Mouse (Mus musculus): ENCODE results near the gene Cbfa2t2. TPM values are rescaled to one million over a fixed set of nuclear protein-coding genes. Genes with fewer than 3 reads are reported as not detected.

Gene Cbfa2t2
- polyA plus RNA-seq (2014; fragmentation: Illumina TruSeq; extraction: RNeasy Lipid Tissue Mini Kit (QIAGEN cat#74804); ENCODE audit: low read depth, low replicate concordance): 10.8 TPM

GRCm38 (mm10) chr2:154436458-154437190 lies at the start of gene Cbfa2t2:
Cbfa2t2 (plus strand) TSS chr2:154436481.

GRCm38 (mm10) chr2:154407643-154408445 lies 28.4 kb upstream of the Cbfa2t2 start, which contains the start of gene Snta1:
Snta1 (minus strand) TSS chr2:154408099.

DNA sequence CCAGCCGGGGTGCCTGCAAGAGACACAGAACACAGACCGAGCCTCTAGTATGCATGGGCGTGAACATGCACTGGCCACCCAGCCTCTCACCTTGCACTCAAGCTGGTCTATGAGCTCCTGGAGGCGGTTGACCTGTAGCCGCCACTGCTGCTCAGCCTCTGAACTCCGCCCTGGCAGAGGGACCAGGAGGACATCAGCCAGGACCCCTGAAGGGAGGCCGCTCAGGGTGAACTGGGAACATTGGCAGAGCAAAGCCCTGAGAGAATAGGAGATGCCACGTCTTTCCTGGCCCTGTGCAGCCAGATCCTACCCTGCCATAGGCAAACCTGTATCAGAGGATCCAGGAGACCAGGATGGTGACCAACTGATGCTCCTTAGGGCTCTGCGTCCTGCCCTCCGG lies 110.4 kb downstream of the Cbfa2t2 start, which contains the start of gene 1700003F12Rik:
Gene 1700003F12Rik, plus strand, starts transcription at position 375 of the 400 bp plus-strand sequence.

GRCm38 (mm10) chr2:154551476-154551875 lies 115.2 kb downstream of the Cbfa2t2 start, which contains the start of gene Actl10:
Actl10 (plus strand) TSS chr2:154551776.

GRCm38 (mm10) chr2:154558264-154559039 lies 122.2 kb downstream of the Cbfa2t2 start, which contains the start of gene Necab3:
Necab3 (minus strand) TSS chr2:154558890.

DNA sequence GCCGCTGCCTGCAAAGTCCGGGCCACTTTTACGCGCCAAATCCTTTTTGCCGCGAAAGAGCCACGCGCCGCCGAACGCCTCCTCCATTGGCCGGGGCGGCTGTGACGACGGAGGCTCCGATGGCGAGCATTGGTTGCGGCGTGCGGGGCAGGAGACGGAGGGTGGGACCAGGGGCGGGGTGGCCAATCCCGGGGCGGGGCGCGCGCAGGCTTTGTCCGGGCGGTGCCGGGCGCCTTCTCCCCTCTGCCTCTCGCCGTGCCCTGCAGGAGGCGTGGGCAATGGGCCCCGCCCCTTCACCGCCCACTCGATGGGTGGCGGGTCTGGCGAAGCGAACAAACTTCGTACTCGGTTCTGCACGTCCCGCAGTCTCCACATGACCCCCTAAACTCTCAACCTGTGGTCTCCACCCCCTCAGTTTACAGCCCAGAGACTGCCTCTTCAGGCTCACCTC lies 133.6 kb downstream of the Cbfa2t2 start, which contains the start of gene E2f1:
Gene E2f1, minus strand, starts transcription at position 57 of the 451 bp plus-strand sequence.

Other genes starting within 250 kb of the Cbfa2t2 start
- gene Bpifb1, start 245.7 kb upstream of the Cbfa2t2 start, polyA plus RNA-seq (2014; fragmentation: Illumina TruSeq; extraction: RNeasy Lipid Tissue Mini Kit (QIAGEN cat#74804); ENCODE audit: low read depth, low replicate concordance): not detected
- 0.43 TPM for gene Bpifb5, start 212.7 kb upstream of the Cbfa2t2 start, polyA plus RNA-seq (2014; fragmentation: Illumina TruSeq; extraction: RNeasy Lipid Tissue Mini Kit (QIAGEN cat#74804); ENCODE audit: low read depth, low replicate concordance)
- not detected for gene Bpifb9a, start 178.6 kb upstream of the Cbfa2t2 start, polyA plus RNA-seq (2014; fragmentation: Illumina TruSeq; extraction: RNeasy Lipid Tissue Mini Kit (QIAGEN cat#74804); ENCODE audit: low read depth, low replicate concordance)
- gene Bpifb9b, start 129.3 kb upstream of the Cbfa2t2 start, polyA plus RNA-seq (2014; fragmentation: Illumina TruSeq; extraction: RNeasy Lipid Tissue Mini Kit (QIAGEN cat#74804); ENCODE audit: low read depth, low replicate concordance): not detected
- gene Cdk5rap1, start 63.5 kb upstream of the Cbfa2t2 start, polyA plus RNA-seq (2014; fragmentation: Illumina TruSeq; extraction: RNeasy Lipid Tissue Mini Kit (QIAGEN cat#74804); ENCODE audit: low read depth, low replicate concordance): 7.1 TPM
- 31.1 TPM for gene Snta1, start 28.4 kb upstream of the Cbfa2t2 start, polyA plus RNA-seq (2014; fragmentation: Illumina TruSeq; extraction: RNeasy Lipid Tissue Mini Kit (QIAGEN cat#74804); ENCODE audit: low read depth, low replicate concordance)
- gene 1700003F12Rik, start 110.6 kb downstream of the Cbfa2t2 start, polyA plus RNA-seq (2014; fragmentation: Illumina TruSeq; extraction: RNeasy Lipid Tissue Mini Kit (QIAGEN cat#74804); ENCODE audit: low read depth, low replicate concordance): 12.7 TPM
- gene Actl10, start 115.3 kb downstream of the Cbfa2t2 start, polyA plus RNA-seq (2014; fragmentation: Illumina TruSeq; extraction: RNeasy Lipid Tissue Mini Kit (QIAGEN cat#74804); ENCODE audit: low read depth, low replicate concordance): 0.34 TPM
- 4.6 TPM for gene Necab3, start 122.4 kb downstream of the Cbfa2t2 start, polyA plus RNA-seq (2014; fragmentation: Illumina TruSeq; extraction: RNeasy Lipid Tissue Mini Kit (QIAGEN cat#74804); ENCODE audit: low read depth, low replicate concordance)
- gene E2f1, start 133.4 kb downstream of the Cbfa2t2 start, polyA plus RNA-seq (2014; fragmentation: Illumina TruSeq; extraction: RNeasy Lipid Tissue Mini Kit (QIAGEN cat#74804); ENCODE audit: low read depth, low replicate concordance): 4.0 TPM
- gene Pxmp4, start 167.2 kb downstream of the Cbfa2t2 start, polyA plus RNA-seq (2014; fragmentation: Illumina TruSeq; extraction: RNeasy Lipid Tissue Mini Kit (QIAGEN cat#74804); ENCODE audit: low read depth, low replicate concordance): 35.3 TPM
- 2.1 TPM for gene Zfp341, start 176.8 kb downstream of the Cbfa2t2 start, polyA plus RNA-seq (2014; fragmentation: Illumina TruSeq; extraction: RNeasy Lipid Tissue Mini Kit (QIAGEN cat#74804); ENCODE audit: low read depth, low replicate concordance)
- not detected for gene 4930519P11Rik, start 177.0 kb downstream of the Cbfa2t2 start, polyA plus RNA-seq (2014; fragmentation: Illumina TruSeq; extraction: RNeasy Lipid Tissue Mini Kit (QIAGEN cat#74804); ENCODE audit: low read depth, low replicate concordance)
- gene Chmp4b, start 215.2 kb downstream of the Cbfa2t2 start, polyA plus RNA-seq (2014; fragmentation: Illumina TruSeq; extraction: RNeasy Lipid Tissue Mini Kit (QIAGEN cat#74804); ENCODE audit: low read depth, low replicate concordance): 154 TPM